Mouse (Mus musculus): ENCODE results near the gene Apbb2. TPM values are rescaled to one million over a fixed set of nuclear protein-coding genes. Genes with fewer than 3 reads are reported as not detected.
A peak's percentile ranks its signal among the peaks of the same experiment; 100 is the strongest.

Apbb2 gene
- total RNA-seq, 2 experiments from 2014 or later = 96.4 to 104 TPM

DNA sequence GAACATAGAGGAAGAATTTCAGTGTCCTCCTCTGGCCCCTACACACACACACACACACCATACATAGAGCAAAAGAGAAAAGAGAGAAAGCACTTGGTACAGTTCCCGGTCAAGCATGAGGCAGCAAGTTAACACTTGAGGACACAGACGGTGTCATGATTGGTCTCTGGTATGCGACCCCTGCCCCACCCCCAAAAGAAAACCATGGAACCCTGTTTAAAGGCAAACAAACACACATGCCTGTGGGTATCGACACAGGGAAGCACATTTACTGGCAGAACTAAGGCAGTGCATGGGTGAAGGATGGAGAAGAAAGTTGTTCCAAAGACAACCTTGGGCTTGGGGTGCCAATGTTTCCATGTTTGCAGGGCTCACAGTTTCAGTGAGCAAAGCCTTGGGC, 123.9 kb downstream of the Apbb2 start:
- no peak for DNase-seq
- intact Hi-C loops (cut with DNase I) = no loop called here

GRCm38 (mm10) chr5:66492563-66492960, 126.0 kb downstream of the Apbb2 start:
- no peak for DNase-seq
- intact Hi-C loops (cut with DNase I) = no loop called here

GRCm38 (mm10) chr5:66491907-66492562, 126.5 kb downstream of the Apbb2 start:
- intact Hi-C loops (cut with DNase I) = no loop called here
- DNase-seq = no peak

DNA sequence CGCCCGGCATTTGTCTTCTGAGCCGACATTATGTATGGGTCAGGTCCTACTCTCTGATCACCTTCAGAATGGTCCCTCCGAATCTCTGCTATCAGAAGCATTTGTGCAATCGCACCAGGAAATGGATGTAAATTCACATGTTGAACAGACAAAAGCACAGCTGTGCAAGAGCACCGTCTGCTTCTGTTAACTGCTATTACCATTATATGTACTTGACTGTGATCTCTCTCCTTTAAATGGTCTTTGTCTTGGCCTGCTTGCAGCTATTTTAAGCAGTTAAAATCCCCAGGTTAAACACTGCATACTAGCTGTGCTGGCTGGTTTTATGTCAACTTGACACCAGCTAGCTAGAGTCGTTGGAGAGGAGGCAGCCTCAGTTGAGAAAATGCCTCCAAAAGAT, 132.6 kb downstream of the Apbb2 start:
- no peak for DNase-seq
- intact Hi-C loops (cut with DNase I) = loop anchor here (10.0 kb wide), 1 partner anchor 91 kb away; no protein-coding TSS in a partner anchor

GRCm38 (mm10) chr5:66476266-66476665, 142.3 kb downstream of the Apbb2 start:
- peak; percentile 23 for DNase-seq
- intact Hi-C loops (cut with DNase I) = no loop called here

GRCm38 (mm10) chr5:66475824-66476223, 142.8 kb downstream of the Apbb2 start:
- DNase-seq = no peak
- intact Hi-C loops (cut with DNase I) = no loop called here

DNA sequence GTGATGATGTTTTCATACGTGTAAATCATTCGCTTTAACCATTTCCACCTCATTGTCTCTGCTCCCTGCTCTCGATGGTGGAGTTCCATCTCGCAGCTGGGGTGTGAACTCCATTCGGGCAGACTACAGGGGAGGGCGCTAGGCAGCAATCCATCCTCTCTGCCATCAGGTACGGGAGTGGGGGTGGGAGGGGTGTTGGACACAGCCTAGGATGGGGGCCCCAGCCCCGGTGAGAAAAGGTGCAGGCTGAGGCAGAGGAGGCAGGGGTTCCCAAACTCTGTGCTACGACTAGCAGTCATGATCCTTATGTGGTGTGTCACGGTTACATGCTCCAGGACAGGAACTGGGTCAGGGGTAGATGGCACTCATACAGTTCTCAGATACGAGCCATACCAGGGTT, 144.4 kb downstream of the Apbb2 start:
- no peak for DNase-seq
- intact Hi-C loops (cut with DNase I) = no loop called here

DNA sequence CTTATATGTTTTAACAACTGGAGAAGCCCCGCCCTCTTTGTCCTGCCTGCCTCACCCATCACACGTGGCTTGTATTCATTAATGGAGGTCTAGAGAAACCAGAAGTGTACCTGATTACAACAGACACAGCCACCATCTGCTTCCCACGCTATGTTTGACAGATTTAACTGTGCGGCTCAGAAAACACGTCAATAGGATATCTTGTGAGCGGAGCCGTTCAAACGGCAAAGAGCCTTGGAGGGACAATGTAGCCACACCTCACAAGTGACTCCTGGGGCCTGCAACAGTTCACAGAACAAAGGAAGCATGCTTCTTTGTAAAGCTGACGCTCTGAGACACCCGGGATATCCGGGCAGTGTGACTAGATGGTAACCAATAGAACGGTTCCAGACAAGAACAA, 145.0 kb downstream of the Apbb2 start:
- intact Hi-C loops (cut with DNase I) = no loop called here
- DNase-seq = no peak

DNA sequence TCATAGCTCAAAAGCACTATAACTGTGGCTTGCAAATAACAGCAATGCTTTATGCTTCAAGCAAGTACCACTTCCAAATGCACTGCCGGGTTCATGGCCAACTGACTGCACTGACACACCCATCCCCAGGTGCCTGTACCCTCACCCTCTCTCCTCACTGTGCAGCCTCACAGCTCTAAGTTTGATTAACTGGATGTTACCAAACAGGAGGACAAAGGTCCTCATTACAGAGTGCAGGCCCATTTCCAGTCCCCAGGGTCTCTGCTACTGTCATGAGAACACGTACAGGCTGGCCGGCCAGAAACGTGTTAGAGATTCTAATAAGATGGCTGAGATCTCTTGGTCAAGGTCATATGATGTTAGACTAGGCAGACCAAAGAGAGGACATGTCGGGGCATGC, 147.7 kb downstream of the Apbb2 start:
- intact Hi-C loops (cut with DNase I) = no loop called here
- no peak for DNase-seq

DNA sequence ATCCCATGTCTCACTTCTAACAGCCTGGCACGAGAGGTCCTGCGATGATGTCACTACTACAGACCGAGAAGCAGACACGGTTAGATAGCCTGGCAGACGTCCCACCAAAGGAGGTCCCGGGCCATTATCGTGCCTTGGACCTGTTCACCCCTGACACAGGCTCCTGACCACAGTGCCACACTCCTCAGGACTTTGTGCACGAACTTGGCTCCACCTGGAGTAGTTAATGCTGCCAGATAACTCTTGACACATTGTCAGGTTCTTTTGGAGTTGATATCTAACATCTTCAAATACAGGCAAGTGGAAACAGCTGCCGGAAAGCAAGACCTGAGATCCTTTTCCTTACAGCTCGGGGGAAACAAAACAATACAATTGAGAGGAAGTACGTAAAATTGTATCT, 148.9 kb downstream of the Apbb2 start:
- intact Hi-C loops (cut with DNase I) = no loop called here
- DNase-seq = no peak

- DNase-seq = no peak
- intact Hi-C loops (cut with DNase I) = no loop called here
Observed at GRCm38 (mm10) chr5:66468331-66469001, 150.1 kb downstream of the Apbb2 start.

- intact Hi-C loops (cut with DNase I) = no loop called here
- no peak for DNase-seq
Observed at GRCm38 (mm10) chr5:66462665-66463064, 155.9 kb downstream of the Apbb2 start.

GRCm38 (mm10) chr5:66458851-66459250, 159.7 kb downstream of the Apbb2 start:
- no peak for DNase-seq
- intact Hi-C loops (cut with DNase I) = no loop called here

DNA sequence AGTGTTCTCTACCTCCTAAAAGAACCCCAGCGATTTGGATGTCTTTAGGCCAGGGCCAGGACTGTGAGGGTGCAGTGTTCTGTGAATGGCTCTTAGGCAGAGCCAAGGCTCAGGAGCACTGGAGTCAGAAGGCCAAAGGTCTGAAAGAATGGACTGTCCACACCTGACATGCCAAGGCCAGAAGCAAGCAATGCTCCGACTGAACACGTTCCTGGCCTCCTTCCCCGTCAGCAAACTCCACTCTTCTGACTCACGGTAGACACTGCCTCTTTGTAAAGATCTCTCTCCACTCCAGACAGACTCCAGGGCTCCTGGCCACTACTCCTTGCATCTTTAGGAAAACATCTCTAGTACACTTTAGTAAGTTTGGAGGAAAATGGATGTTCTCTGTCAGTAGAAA, 163.3 kb downstream of the Apbb2 start:
- no peak for DNase-seq
- intact Hi-C loops (cut with DNase I) = no loop called here

GRCm38 (mm10) chr5:66454826-66455225, 163.8 kb downstream of the Apbb2 start:
- no peak for DNase-seq
- intact Hi-C loops (cut with DNase I) = no loop called here

GRCm38 (mm10) chr5:66453106-66453505, 165.5 kb downstream of the Apbb2 start:
- intact Hi-C loops (cut with DNase I) = no loop called here
- no peak for DNase-seq

DNA sequence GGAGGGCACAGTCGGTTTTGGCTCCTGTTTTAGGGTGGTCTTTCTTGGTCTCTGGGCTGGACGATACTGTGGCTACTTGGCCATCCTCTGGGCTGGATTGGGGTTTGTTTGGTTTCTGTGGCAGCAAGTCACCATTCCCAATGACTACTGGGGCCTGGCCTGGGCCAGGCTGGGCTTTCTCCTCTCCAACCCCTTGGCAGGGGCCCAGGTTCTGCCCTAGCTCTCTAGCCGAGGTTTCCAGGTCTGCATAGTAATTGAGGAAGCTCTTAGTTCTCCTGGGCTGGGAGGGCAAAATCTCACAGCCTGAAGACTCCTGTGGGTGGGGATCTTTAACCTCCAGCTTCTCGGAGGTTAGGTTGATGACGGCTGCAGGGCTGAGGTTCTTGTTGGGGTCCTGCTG, 167.0 kb downstream of the Apbb2 start:
- intact Hi-C loops (cut with DNase I) = no loop called here
- DNase-seq = peak; percentile 33

DNA sequence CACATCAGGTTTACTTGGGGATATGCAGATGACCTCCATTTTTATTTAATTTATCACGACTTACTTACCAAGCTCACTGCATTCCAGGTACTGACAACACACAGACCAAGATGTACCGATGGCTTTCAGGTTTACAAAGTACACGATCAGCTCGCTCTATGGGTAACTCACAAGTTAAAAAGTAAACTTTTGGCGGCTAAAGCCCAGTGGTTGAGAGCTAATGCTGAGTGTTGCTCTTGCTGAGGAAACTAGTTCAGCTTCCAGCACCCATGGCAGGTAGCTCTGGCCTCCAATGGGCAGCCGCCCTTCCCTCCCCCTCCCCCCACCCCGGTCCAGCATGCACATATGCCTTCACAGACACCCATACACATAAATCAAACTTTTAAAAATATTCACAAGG, 173.1 kb downstream of the Apbb2 start:
- DNase-seq = no peak
- intact Hi-C loops (cut with DNase I) = no loop called here

GRCm38 (mm10) chr5:66442260-66442659, 176.3 kb downstream of the Apbb2 start:
- DNase-seq = no peak
- intact Hi-C loops (cut with DNase I) = no loop called here

DNA sequence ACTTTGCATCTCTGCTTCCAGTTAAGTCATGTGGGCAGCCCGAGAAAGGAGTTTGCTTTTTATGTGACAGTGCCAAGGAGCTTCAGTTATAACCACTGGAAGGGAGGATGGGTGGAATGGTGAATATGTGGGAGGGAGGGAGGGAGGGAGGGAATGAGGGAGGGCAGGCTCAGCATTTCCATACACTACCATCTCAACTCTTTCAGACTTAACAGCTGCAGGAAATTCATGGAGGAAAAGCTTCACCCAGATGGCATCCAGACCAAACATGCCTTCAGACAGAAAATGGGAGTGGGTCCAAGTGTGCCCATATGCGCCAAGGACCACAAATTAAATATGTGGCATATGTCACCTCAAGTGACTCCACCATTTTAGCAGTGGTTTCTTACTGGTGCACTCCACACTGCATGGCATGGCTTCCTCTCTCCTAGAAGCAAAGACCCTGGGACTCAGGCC, 181.8 kb downstream of the Apbb2 start:
- DNase-seq = peak; percentile 30
- intact Hi-C loops (cut with DNase I) = no loop called here

DNA sequence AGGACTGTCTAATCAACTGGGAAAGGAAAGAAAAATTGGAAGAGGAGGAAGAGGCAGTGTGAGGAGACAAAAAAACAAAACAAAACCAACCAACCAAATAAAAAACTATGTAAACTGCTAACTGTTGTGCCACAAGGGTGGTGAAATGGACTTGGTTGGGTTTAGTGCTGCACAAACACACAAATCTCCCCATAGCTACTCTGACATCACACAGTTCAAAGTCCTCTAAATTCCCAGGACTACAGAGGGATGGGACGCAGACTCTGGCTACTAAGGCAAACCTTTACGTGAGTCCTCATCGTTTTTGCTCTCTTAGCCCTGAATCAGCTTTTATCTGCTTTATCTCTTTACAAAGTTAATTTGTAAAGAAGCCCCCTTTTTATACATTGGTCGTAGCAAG, 183.4 kb downstream of the Apbb2 start:
- intact Hi-C loops (cut with DNase I) = no loop called here
- DNase-seq = no peak

DNA sequence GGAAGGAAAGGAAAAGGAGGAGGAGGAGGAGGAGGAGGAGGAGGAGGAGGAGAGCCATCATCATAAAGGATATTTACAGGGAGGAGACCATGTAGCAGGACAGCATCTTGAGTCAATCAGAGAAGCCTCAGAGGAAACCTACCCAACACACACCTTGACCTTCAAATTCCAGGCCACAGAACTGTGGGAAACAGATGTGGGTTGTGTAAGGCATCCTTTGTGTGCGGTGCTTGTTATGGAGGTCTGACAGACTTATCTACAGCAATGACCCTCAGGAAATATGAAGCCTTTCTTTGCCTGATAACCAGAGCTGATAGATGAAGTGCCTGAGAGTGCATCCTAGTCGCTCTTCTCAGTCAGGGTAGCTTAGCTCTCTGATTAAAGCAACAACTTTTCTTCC, 189.5 kb downstream of the Apbb2 start:
- DNase-seq = no peak
- intact Hi-C loops (cut with DNase I) = loop anchor here (10.0 kb wide), 1 partner anchor 186 kb away; the partner anchor contains the start of gene Apbb2
